Mouse (Mus musculus) adrenal gland, postnatal 4 days (tissue): Measurements from ENCODE around the gene Ints7. TPM values are rescaled to one million over a fixed set of nuclear protein-coding genes. Genes with fewer than 3 reads are reported as not detected.

Experiments used
- total RNA-seq, 2 experiments: library from RNA; stranded (reverse); gene quantifications; 2 replicates each; pipeline ENCODE4 v1.2.3; 2021

Ints7 gene
- total RNA-seq, 2 experiments from 2014 or later: 53.2 to 55.8 TPM

Other genes starting within 250 kb of the Ints7 start
- 10 to 100 TPM in 1 of 2 experiments, 1 to 10 TPM in 1; 8.0 to 10.4 TPM for gene Tmem206, start 249.7 kb upstream of the Ints7 start, total RNA-seq
- gene Ppp2r5a, start 172.4 kb upstream of the Ints7 start, total RNA-seq: 100 to 1,000 TPM; 105 to 107 TPM
- gene Dtl, start 92 bp upstream of the Ints7 start, total RNA-seq: 10 to 100 TPM; 19.8 to 21.7 TPM
- 10 to 100 TPM; 56.0 to 70.3 TPM for gene Lpgat1, start 142.2 kb downstream of the Ints7 start, total RNA-seq
- gene Nek2, start 245.8 kb downstream of the Ints7 start, total RNA-seq: 10 to 100 TPM; 19.0 to 20.4 TPM